Mouse (Mus musculus) heart, postnatal 0 days (tissue): Measurements from ENCODE around the gene Hexb.

ENCODE experiments used
- CTCF ChIP-seq: IDR thresholded peaks from 2 replicates; pipeline ENCODE4 v1.5.1; 2016; ENCODE audit warnings: antibody characterized with exemption, control low read depth, low read depth
- EP300 ChIP-seq: IDR thresholded peaks from 2 replicates; pipeline ENCODE4 v1.6.1; 2016; ENCODE audit warnings: antibody characterized with exemption, low read depth

DNA sequence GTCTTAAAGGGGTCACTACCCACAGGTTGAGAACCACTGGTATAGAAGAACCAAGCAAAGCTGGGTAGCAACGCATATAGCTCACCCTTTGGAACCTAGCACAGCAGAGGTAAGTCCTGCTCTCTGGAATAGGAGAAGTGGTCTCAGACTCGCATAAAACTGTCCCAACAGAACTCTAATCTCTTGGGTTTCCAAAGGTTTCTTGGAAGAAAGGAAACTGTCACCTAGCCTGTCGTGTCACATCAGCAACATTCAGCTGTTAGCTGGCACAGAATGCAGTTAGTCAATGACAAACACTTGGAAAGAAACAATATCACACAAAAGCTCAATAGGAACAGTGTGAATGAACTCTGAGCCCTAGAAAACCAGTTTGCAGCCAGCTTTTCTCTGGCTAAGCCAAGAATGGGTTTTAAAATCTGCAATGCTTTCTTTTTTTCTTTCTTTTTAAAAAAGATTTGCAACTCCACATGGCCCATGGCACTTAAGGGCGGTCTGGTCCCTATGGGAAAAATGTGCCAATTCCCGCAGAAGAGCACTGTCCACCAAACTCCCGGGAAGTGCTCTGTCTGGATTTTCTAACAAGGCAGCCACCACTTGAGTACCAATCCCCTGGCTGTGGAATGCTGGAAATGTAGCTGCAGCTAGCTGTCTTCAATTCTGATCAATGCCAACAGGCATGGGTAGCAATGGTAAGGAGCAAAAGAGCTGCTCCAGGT lies 17.9 kb downstream of the Hexb start:
- no peak for TF ChIP-seq CTCF
- TF ChIP-seq EP300, result no peak
